In the genomic region with DNA sequence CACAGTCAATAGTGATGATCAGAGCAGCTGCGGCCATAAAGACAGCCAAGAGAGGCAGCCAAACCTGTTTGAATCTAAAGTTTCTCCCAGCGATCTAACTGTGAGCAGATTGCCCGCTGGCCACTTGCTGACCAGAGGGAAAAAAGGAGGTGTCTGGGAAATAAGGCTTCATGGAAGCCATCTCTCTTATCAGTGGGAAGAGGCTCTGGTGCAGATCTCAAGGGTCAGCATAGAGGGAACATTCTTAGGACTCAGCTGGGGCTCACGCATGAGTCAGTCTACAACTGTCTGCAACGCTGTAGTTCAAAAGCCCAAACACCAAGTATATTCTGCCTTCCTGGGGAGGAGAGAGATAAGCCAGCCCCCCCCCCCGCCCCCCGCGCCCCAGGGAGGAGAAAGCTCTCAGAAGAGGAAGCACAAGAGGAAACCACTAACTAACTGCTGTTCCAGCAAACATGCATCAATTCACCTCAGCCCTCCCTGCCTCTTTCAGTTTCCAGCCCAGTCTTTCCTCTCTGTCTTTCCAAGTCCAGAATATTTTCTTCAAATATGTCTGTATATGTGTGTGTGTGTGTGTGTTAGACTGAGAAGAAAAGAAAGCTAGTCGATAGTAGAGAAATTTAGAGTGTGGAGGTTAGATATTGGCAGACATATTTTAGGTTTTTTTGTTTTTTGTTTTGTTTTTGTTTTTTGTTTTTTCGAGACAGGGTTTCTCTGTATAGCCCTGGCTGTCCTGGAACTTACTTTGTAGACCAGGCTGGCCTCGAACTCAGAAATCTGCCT, we compare ENCODE assay signal across 8 mouse cellular contexts. TPM values are rescaled to one million over a fixed set of nuclear protein-coding genes. Genes with fewer than 3 reads are reported as not detected.
A peak's percentile ranks its signal among the peaks of the same experiment; 100 is the strongest.
DNase-seq lines count a peak whose midpoint lies in the region; ATAC-seq lines count a peak whose summit lies in the region.

No protein-coding gene starts in this region.

- H3K27ac ChIP-seq in forebrain, embryonic 16.5 days (ENCODE audit: low read length) = peak overlapping the region; percentile 23
- peak overlapping the region; percentile 42; the same call in 1 of the 2 replicates for H3K27ac ChIP-seq in neural tube, embryonic 13.5 days (replicated peaks)

- no peaks in the 10 kb centered on the region for H3K36me3 ChIP-seq in forebrain, embryonic 16.5 days (ENCODE audit: control insufficient read depth, insufficient read depth)
- peaks cover 4% of the 10 kb centered on the region; the same call in 1 of the 2 replicates for H3K36me3 ChIP-seq in neural tube, embryonic 13.5 days

- H3K4me3 ChIP-seq in forebrain, embryonic 16.5 days (replicated peaks; ENCODE audit: low read length) = no peak overlapping the region
- no peak overlapping the region for H3K4me3 ChIP-seq in neural tube, embryonic 13.5 days

- no peaks in the 10 kb centered on the region for H3K27me3 ChIP-seq in forebrain, embryonic 16.5 days (replicated peaks; ENCODE audit: control insufficient read depth, insufficient read depth, low read length)
- H3K27me3 ChIP-seq in neural tube, embryonic 13.5 days = no peaks in the 10 kb centered on the region

- peak; percentile 23 for DNase-seq in adrenal gland, postnatal 14 days
- DNase-seq in adrenal gland, postnatal 36 days = no peak
- peak; percentile 78 for DNase-seq in A20 (ENCODE audit: low read depth, low spot score)
- DNase-seq in kidney, postnatal 10 days = peak; percentile 43
- no peak for DNase-seq in layer of hippocampus, postnatal 36 days
- DNase-seq in right cerebral cortex, postnatal 4 days = no peak

- peaks cover 35% of the 10 kb centered on the region for H3K4me1 ChIP-seq in forebrain, embryonic 16.5 days (replicated peaks; ENCODE audit: control insufficient read depth, insufficient read depth, low read length)
- peaks cover 58% of the 10 kb centered on the region for H3K4me1 ChIP-seq in neural tube, embryonic 13.5 days (replicated peaks)

- H3K9me3 ChIP-seq in forebrain, embryonic 16.5 days (ENCODE audit: control insufficient read depth, low read length) = no peaks in the 10 kb centered on the region
- no peaks in the 10 kb centered on the region for H3K9me3 ChIP-seq in neural tube, embryonic 13.5 days

- no peak overlapping the region for H3K9ac ChIP-seq in forebrain, embryonic 16.5 days (replicated peaks; ENCODE audit: low read depth, low read length)
- no peak overlapping the region for H3K9ac ChIP-seq in neural tube, embryonic 13.5 days

- ATAC-seq in forebrain, embryonic 16.5 days = no peak
- no peak for ATAC-seq in neural tube, embryonic 13.5 days (ENCODE audit: low read depth)

- H3K4me2 ChIP-seq in forebrain, embryonic 16.5 days (ENCODE audit: low read length) = no peak overlapping the region
- peak overlapping the region; percentile 6; the same call in 1 of the 2 replicates for H3K4me2 ChIP-seq in neural tube, embryonic 13.5 days

- WGBS in forebrain, embryonic 16.5 days = 55% methylated on average over 11 of the region's 11 CpGs
- 35% methylated on average over 11 of the region's 11 CpGs for WGBS in neural tube, embryonic 13.5 days

RNA-seq across cellular contexts. Expression of gene Clic1, which starts 1.4 kb away (rescaled TPM):
- 83.0 and 109 TPM in 2 replicates for total RNA-seq in adrenal gland, postnatal 14 days (2021)
- total RNA-seq in adrenal gland, postnatal 36 days (2021) = 100 to 1,000 TPM in 1 of 2 experiments, 10 to 100 TPM in 1; 83.6 to 109 TPM
- polyA plus RNA-seq in forebrain, embryonic 16.5 days (2015; fragmentation: Nextera tagmentation; extraction: Ambion mirVana) = 79.3 and 85.5 TPM in 2 replicates
- 132 and 145 TPM in 2 replicates for polyA plus RNA-seq in neural tube, embryonic 13.5 days (2015; fragmentation: Nextera tagmentation; extraction: Ambion mirVana)
- 10 to 100 TPM in 1 of 2 experiments, 1 to 10 TPM in 1; 6.7 to 11.5 TPM for total RNA-seq in layer of hippocampus, postnatal 36 days (2021)

RNA-seq across cellular contexts. Expression of gene Msh5, which starts 1.8 kb away (rescaled TPM):
- 1.8 and 3.6 TPM in 2 replicates for total RNA-seq in adrenal gland, postnatal 14 days (2021)
- 1 to 10 TPM in 1 of 2 experiments, under 1 TPM in 1; 0.95 to 1.6 TPM for total RNA-seq in adrenal gland, postnatal 36 days (2021)
- 3.1 and 3.4 TPM in 2 replicates for polyA plus RNA-seq in forebrain, embryonic 16.5 days (2015; fragmentation: Nextera tagmentation; extraction: Ambion mirVana)
- 2.8 and 3.1 TPM in 2 replicates for polyA plus RNA-seq in neural tube, embryonic 13.5 days (2015; fragmentation: Nextera tagmentation; extraction: Ambion mirVana)
- under 1 TPM; 0.62 to 0.73 TPM for total RNA-seq in layer of hippocampus, postnatal 36 days (2021)

RNA-seq across cellular contexts. Expression of gene Ddah2, which starts 10.5 kb away (rescaled TPM):
- 24.2 and 30.6 TPM in 2 replicates for total RNA-seq in adrenal gland, postnatal 14 days (2021)
- 10 to 100 TPM; 16.1 to 18.2 TPM for total RNA-seq in adrenal gland, postnatal 36 days (2021)
- polyA plus RNA-seq in forebrain, embryonic 16.5 days (2015; fragmentation: Nextera tagmentation; extraction: Ambion mirVana) = 484 and 489 TPM in 2 replicates
- 417 and 431 TPM in 2 replicates for polyA plus RNA-seq in neural tube, embryonic 13.5 days (2015; fragmentation: Nextera tagmentation; extraction: Ambion mirVana)
- 10 to 100 TPM; 16.0 to 18.0 TPM for total RNA-seq in layer of hippocampus, postnatal 36 days (2021)

RNA-seq across cellular contexts. Expression of gene Ly6g6c, which starts 16.8 kb away (rescaled TPM):
- not detected in 2 replicates for total RNA-seq in adrenal gland, postnatal 14 days (2021)
- under 1 TPM in 1 of 2 experiments, not detected in 1; 0.56 TPM for total RNA-seq in adrenal gland, postnatal 36 days (2021)
- not detected in 2 replicates for polyA plus RNA-seq in forebrain, embryonic 16.5 days (2015; fragmentation: Nextera tagmentation; extraction: Ambion mirVana)
- polyA plus RNA-seq in neural tube, embryonic 13.5 days (2015; fragmentation: Nextera tagmentation; extraction: Ambion mirVana) = 0.54 TPM in 1 of 2 replicates, not detected in the other
- not detected for total RNA-seq in layer of hippocampus, postnatal 36 days (2021)

RNA-seq across cellular contexts. Expression of gene Mpig6b, which starts 17.6 kb away (rescaled TPM):
- total RNA-seq in adrenal gland, postnatal 14 days (2021) = 0.26 and 0.71 TPM in 2 replicates
- total RNA-seq in adrenal gland, postnatal 36 days (2021) = not detected
- 0.24 TPM in 1 of 2 replicates, not detected in the other for polyA plus RNA-seq in forebrain, embryonic 16.5 days (2015; fragmentation: Nextera tagmentation; extraction: Ambion mirVana)
- polyA plus RNA-seq in neural tube, embryonic 13.5 days (2015; fragmentation: Nextera tagmentation; extraction: Ambion mirVana) = 0.28 and 0.38 TPM in 2 replicates
- total RNA-seq in layer of hippocampus, postnatal 36 days (2021) = not detected

Comparison
In these comparisons a context has a peak if more than half of its experiments do, and no peak if none do; other contexts are left out.
1. DNase-seq: peak in adrenal gland, postnatal 14 days (single experiment), A20 (single experiment) and kidney, postnatal 10 days (single experiment); none in adrenal gland, postnatal 36 days (0 of 2), layer of hippocampus, postnatal 36 days (0 of 2) and right cerebral cortex, postnatal 4 days (single experiment).